Mouse (Mus musculus) lung, adult 18-20 months (tissue): Measurements from ENCODE around the gene Casz1.

Experiments
- DNase-seq, 2 experiments: peaks; one replicate each; pipeline ENCODE4 v3.0.0; 2022; ENCODE audit warnings: mixed read lengths in 2 of 2

Gene Casz1

GRCm38 (mm10) chr4:148803636-148804035 lies 593 bp upstream of the Casz1 start:
- no peak for DNase-seq

DNA sequence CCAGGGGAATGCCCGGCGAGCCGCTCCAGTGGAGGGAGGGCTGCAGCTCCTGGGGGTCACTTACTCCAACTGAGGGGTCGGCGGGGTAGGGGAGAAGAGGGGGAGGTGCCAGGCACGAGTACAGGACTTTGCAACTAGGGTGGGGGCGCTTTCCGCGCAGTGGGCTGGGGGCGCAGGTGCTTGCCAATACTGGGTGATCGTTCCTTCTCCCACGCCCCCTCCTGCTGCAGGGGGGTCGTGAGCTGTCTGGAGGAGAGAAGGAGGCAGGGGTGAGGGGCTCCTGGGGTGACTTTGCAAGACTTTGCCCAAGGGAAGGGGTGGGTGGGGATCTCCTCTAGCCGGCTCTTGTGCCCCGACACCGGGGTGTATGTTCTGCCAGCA lies 541 bp downstream of the Casz1 start:
- DNase-seq, result no peak

DNA sequence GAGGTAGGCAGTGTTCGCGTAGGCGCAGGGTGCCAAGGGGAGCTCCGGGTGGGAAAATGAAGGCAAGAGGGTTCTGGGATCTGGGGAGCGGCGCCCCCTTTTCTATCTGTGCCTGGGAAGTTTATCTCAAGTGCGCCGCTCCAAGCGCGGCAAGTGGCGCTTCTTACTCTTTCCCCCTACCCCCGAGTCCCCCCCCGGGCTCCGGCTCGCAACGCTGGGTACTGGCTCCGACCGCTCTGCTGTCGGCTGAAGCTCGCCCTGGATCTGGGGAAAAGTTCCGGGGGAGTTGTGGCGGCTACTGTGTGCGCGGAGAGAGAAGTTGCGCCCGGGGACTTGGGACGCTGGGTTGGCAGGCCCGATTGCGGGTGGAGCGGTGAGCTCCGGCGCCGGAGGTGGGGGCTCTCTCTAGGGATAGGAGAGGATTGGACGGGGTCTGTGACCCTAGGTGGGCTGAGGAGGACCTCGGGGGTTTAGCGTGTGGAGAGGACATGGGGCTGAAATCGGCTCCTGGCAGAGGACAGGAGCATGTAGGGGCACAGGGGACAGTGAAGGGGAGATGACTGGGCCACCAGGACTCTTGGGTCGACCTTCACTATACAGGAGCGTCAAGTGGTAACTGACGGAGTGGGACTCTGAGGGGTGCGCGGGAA lies 1.1 kb downstream of the Casz1 start:
- DNase-seq, result peak; percentile 34 to 44

DNA sequence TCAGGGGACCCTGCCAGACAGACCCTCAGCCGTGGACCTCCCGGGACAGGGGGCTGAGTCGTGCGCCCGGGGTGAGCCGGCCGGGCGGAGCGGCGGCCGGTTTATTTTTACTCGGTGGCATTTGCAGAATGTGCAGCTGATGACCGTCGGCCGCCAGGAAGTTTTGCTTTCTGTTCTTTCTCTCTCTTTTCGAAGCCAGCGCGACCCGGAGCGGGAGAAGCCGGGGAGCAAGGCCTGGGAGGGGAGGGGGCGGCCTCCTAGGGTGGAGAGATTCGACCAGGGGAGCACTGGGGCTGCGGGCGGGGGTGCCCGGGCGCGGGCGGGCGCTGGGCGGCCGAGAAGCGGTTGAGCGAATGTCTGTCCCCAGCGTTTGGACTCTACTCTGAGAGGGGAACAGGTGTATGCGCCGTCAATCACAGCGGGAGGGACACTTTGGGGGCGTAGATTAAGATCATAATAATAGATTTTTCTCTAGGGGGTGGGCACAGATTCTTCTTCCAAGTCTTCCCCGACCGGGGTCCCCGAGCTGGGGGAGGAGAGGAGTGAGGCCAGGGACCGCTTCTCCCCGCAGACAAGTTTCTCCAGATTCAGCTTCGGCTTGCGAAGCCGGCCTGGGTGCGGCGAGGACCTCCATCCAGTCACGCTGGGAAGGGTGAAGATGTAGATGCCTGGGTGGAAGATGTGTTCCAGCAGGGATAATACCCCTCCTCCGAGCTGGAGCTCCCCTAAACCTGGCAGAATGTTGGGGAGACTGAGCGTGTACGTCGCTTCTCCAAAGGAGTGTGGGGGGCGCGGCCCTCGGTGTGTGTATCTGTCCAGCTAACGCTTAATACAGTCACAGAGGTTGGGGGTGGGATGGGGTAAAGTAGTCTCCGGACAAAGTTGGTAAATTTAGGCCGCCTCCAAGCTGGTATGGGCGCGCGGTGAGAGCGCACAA lies 1.9 kb downstream of the Casz1 start:
- DNase-seq, result peak in 1 of 2 experiments; percentile 33

DNA sequence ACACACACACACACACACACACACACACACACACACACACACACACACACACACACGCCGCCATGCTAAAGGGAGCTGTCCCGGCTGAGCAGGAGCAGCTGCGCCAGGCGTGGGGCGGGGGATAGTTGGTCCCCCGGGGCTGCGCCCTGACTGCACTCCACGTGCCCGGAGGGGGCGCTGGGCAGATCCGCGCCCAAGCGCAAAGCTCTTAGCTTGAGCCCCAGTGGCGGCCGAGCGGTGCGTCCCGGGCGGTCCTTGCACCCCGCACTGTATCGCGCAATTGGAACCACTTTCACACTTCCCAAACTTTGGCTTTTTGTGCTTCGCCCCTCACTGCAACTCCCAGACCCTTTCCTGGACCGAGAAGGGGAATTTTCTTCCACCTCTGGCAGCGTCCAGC lies 2.6 kb downstream of the Casz1 start:
- DNase-seq, result peak; percentile 56 to 69

DNA sequence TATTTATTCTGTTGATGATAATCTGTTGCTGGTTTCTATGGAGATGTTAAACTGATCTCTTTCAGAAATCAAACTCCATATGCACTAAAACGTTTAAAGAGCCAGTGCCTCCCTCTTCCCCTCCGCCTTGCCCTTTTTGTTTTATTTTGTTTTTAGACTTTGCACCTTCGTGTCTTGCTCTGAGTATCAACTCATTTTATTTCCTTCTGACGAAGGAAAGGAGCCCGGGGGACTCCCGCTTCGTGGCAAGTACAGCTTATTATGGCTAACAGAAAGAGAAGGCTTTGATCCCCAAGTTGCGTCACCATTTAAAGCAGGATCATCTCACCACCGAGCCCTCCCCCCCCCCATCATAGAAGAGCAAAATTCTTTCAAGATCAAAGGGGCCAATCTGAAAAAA lies 3.2 kb downstream of the Casz1 start:
- DNase-seq, result no peak

DNA sequence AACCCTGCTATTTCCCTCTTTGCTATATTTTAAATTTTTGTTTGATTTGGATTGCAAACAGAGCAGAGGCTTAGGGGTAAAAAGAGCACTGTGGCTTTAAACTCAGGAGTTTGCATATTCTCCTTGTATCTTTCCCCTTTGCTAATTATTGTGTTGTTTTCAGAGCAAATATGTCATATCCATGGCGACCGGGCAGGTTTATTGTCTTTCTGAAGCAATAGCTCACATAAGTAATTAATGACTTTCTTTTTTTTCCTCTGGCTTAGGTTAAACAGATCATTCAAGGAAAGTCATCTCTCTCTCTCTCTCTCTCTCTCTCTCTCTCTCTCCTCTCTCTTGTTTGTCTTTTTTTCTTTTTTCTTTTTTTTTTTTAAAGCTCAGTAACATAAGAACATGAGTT lies 4.6 kb downstream of the Casz1 start:
- DNase-seq, result no peak

GRCm38 (mm10) chr4:148810706-148811105 lies 6.5 kb downstream of the Casz1 start:
- DNase-seq, result no peak

DNA sequence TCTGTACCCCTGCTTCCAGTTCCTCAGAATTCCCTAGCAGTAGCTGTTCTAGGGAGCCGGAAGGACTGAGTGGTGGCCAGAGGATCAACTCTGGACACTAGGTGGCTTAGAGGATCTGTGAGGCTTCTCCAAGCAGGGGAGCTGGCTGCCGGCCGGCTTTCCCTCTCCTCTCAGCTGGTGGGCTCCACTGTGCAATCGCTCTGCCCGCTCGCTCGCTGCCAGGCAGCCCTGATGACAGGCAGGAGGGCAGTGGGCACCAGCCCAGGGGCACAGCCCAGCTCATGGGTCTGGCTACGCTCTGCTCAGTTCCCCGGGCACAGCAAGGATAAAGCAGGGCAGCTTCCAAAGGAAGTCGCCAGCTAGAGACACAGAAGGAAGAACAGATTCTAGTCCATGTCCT lies 7.7 kb downstream of the Casz1 start:
- peak; percentile 23 to 48 for DNase-seq

DNA sequence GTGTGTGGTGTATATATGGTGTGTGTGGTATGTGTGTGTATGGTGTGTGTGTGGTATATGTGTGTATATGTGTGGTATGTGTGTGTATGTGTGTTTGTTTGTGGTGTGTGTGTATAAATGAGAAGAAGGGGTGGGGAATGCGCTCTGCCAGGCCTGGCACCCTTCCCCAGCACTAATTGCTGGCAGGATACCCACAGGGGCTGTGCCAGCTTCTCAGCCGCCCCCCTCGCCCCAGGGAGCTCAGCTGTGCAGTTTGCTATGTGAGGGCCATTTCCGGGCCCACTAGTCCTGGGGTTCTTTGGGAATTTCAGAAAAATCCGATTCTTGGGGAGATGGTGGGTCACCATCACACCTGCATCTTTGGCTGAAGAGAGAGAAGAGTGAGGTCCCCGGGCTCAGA lies 9.0 kb downstream of the Casz1 start:
- no peak for DNase-seq

DNA sequence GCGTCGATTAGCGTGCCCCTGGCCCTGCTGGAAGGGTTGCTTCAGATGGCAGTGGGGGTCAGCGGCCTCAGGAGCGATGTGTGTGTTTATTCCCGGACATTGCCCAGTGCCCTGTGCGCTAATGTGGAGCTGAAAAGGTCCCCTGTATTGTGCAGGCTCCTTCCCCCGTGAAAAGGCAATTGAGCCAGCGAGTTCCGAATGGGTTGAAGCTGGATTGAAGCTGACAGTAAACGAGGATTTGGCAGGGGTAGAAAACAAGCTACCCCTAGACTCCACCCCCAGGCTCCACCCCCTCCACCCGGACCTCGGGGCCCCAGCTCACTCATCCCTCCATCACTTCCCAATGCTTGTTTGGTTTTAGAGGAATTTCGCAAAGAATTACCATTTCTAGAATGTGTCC lies 12.3 kb downstream of the Casz1 start:
- no peak for DNase-seq

DNA sequence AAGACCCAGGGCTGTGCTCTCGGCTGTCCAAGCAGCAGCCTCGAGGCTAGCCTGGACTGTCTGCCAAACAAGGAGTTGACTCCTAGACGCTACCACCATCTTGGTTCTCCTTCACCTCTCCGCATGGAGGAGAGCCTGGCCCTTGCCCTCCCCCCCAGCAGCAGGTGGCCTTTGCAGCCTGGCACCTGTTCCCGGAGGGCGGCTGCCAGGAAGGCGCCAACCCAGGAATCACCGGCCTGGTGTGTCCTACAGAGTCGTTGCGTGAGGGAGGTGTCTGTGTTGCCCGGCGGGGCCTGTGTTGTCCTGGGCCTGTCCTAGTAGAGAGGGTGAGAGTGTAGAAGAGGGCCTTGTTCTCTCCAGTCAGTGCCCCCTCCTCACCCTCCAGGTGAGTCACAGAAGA lies 13.9 kb downstream of the Casz1 start:
- no peak for DNase-seq

DNA sequence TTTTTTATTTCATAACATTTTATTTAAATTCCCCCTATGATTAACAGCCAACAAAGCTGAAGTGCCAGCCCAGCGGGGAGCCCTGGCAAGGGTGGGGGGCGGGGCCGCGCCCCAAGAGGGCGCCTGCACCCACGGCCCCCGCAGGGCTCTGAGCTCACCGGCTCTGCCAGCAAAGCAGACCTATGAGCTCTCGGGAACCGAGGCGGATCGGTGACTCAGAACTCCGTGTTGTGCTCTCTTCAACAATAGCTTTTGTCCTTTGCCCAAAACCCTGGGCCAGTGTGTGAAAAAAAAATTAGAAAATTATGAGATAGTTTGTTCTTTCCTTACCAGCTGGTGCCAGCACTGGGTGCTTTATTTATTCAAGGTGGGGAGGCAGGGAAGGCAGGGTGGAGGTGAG lies 15.9 kb downstream of the Casz1 start:
- DNase-seq, result peak; percentile 41 to 67

- no peak for DNase-seq
These were observed 19.1 kb downstream of the Casz1 start for GRCm38 (mm10) chr4:148823281-148823680.

DNA sequence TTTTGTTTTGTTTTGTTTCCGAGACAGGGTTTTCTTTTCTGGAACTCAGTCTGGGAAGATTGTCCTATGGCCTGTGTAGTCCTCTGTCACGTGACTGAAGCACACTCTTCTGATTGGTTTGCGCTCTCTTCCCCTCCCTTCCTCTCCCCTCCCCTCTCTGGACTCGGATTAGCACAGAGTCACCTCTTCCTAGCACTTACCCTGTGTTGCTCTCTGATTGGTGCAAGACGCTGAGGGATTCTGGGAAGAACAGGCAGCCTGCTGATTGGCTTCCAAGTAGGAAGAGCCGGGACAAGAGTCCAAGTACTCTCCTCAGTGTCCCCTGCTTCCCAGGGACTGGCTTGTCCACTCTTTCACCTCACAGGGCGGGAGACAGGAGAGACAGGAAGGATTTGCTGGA lies 26.1 kb downstream of the Casz1 start:
- peak; percentile 45 to 58 for DNase-seq

GRCm38 (mm10) chr4:148833245-148833990 lies 29.2 kb downstream of the Casz1 start:
- DNase-seq, result peak; percentile 84 to 86

DNA sequence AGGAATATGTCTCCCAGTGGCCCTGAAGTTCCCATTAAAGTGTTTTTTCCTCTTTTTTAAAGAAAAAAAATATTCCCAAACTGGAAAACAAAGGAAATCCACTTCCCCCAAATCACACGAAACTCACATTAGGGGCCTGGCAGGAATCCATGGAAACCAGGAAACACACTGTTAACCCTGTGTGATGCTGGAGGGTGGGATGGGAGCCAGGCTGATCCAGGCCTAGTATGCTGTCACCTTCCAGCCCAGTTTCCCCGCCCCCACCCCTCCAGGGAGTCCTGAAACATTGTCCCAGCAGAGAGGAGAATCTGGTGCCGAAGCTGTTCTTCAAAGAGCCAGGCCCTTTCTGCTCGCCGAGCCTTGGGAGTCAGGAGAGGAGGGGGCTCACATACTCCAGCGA lies 32.2 kb downstream of the Casz1 start:
- no peak for DNase-seq

- DNase-seq, result peak; percentile 26 to 69
These were observed 32.8 kb downstream of the Casz1 start for GRCm38 (mm10) chr4:148837046-148837445.

GRCm38 (mm10) chr4:148837644-148838043 lies 33.4 kb downstream of the Casz1 start:
- no peak for DNase-seq

- DNase-seq, result no peak
These were observed 38.1 kb downstream of the Casz1 start for GRCm38 (mm10) chr4:148842302-148842701.

DNA sequence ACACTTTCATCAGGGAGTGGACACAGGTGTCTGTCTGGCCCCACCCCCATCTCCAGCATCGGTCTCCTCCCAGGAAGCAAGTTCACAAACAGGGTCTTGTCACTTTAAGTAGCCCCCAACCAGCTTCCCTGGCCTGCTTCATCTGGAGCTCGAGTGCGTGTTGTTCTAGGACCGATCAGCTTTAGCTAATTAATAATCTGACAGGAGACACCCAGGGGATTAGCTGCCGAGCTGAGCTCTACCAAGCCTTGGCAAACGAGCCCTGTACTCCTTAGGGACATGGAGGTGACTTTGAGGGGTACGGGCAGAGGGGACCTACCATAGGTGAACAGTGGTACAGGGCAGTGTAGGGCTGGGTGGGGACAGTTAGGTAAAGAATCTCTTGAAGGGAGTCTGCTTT lies 40.7 kb downstream of the Casz1 start:
- no peak for DNase-seq

- DNase-seq, result peak; percentile 87 to 91
These were observed 42.0 kb downstream of the Casz1 start for GRCm38 (mm10) chr4:148846203-148846602.

- DNase-seq, result no peak
These were observed 42.5 kb downstream of the Casz1 start for GRCm38 (mm10) chr4:148846724-148847123.

- no peak for DNase-seq
These were observed 43.4 kb downstream of the Casz1 start for GRCm38 (mm10) chr4:148847636-148848035.
